Mouse (Mus musculus): ENCODE results near the gene Mgat5. TPM values are rescaled to one million over a fixed set of nuclear protein-coding genes. Genes with fewer than 3 reads are reported as not detected.

The Mgat5 gene
- total RNA-seq, 2 experiments from 2014 or later = 12.4 to 14.3 TPM

- DNase-seq = no peak
Measured at GRCm38 (mm10) chr1:127394716-127395115, 189.9 kb downstream of the Mgat5 start.

GRCm38 (mm10) chr1:127395724-127396123 lies 190.9 kb downstream of the Mgat5 start:
- no peak for DNase-seq

GRCm38 (mm10) chr1:127396569-127397349 lies 191.9 kb downstream of the Mgat5 start:
- DNase-seq = no peak

- DNase-seq = no peak
Measured at GRCm38 (mm10) chr1:127397396-127397795, 192.6 kb downstream of the Mgat5 start.

GRCm38 (mm10) chr1:127398186-127398585 lies 193.4 kb downstream of the Mgat5 start:
- DNase-seq = no peak

GRCm38 (mm10) chr1:127400198-127400597 lies 195.4 kb downstream of the Mgat5 start:
- DNase-seq = no peak

GRCm38 (mm10) chr1:127400666-127401065 lies 195.9 kb downstream of the Mgat5 start:
- no peak for DNase-seq

GRCm38 (mm10) chr1:127404655-127405054 lies 199.8 kb downstream of the Mgat5 start:
- DNase-seq = no peak

GRCm38 (mm10) chr1:127408957-127409423 lies 204.2 kb downstream of the Mgat5 start:
- DNase-seq = no peak

- peak; percentile 33 for DNase-seq
Measured at GRCm38 (mm10) chr1:127409512-127409911, 204.7 kb downstream of the Mgat5 start.

GRCm38 (mm10) chr1:127414500-127414899 lies 209.7 kb downstream of the Mgat5 start:
- no peak for DNase-seq

- no peak for DNase-seq
Measured at GRCm38 (mm10) chr1:127415896-127416295, 211.1 kb downstream of the Mgat5 start.

- no peak for DNase-seq
Measured at GRCm38 (mm10) chr1:127416971-127417370, 212.2 kb downstream of the Mgat5 start.

- no peak for DNase-seq
Measured at GRCm38 (mm10) chr1:127418916-127419575, 214.2 kb downstream of the Mgat5 start.

- DNase-seq = no peak
Measured at GRCm38 (mm10) chr1:127419581-127419980, 214.8 kb downstream of the Mgat5 start.

GRCm38 (mm10) chr1:127420383-127420782 lies 215.6 kb downstream of the Mgat5 start:
- DNase-seq = no peak

GRCm38 (mm10) chr1:127420795-127421194 lies 216.0 kb downstream of the Mgat5 start:
- DNase-seq = no peak

- no peak for DNase-seq
Measured at GRCm38 (mm10) chr1:127422565-127422964, 217.8 kb downstream of the Mgat5 start.

- DNase-seq = peak; percentile 15
Measured at GRCm38 (mm10) chr1:127425021-127425532, 220.3 kb downstream of the Mgat5 start.

GRCm38 (mm10) chr1:127430290-127430689 lies 225.5 kb downstream of the Mgat5 start:
- DNase-seq = no peak

GRCm38 (mm10) chr1:127434829-127435228 lies 230.0 kb downstream of the Mgat5 start:
- DNase-seq = no peak

GRCm38 (mm10) chr1:127437091-127437490 lies 232.3 kb downstream of the Mgat5 start:
- DNase-seq = no peak

GRCm38 (mm10) chr1:127439452-127439891 lies 234.7 kb downstream of the Mgat5 start:
- no peak for DNase-seq
